Mouse (Mus musculus): ENCODE data around the gene Nfe2. TPM values are rescaled to one million over a fixed set of nuclear protein-coding genes. Genes with fewer than 3 reads are reported as not detected.
"Not testable (repeated sequence)": the region's sequence is repeated elsewhere in the genome, so short reads cannot be mapped to it uniquely, and the experiment has no call there.

Gene Nfe2
- polyA plus RNA-seq, 3 experiments from 2014 or later, result 0.96 to 1.3 (median 1.1) TPM

GRCm38 (mm10) chr15:103248401-103249313, 9.5 kb downstream of the Nfe2 start:
- no peak for ATAC-seq

GRCm38 (mm10) chr15:103247782-103248400, 10.3 kb downstream of the Nfe2 start:
- no peak for ATAC-seq

- ATAC-seq, result no peak
Observed at GRCm38 (mm10) chr15:103247078-103247781, 11.0 kb downstream of the Nfe2 start.

- no peak for ATAC-seq
Observed at GRCm38 (mm10) chr15:103245616-103246015, 12.6 kb downstream of the Nfe2 start.

- ATAC-seq, result no peak
Observed at GRCm38 (mm10) chr15:103242885-103243284, 15.3 kb downstream of the Nfe2 start.

- not testable (repeated sequence) for ATAC-seq
Observed at GRCm38 (mm10) chr15:103241071-103242018, 16.9 kb downstream of the Nfe2 start.

GRCm38 (mm10) chr15:103240160-103241028, 17.8 kb downstream of the Nfe2 start, which contains the start of gene Hnrnpa1:
TSS of gene Hnrnpa1 (plus strand) at chr15:103240432.
- peak; percentile 81 for ATAC-seq

- peak; percentile 66 for ATAC-seq
Observed at GRCm38 (mm10) chr15:103239685-103240159, 18.5 kb downstream of the Nfe2 start, which contains the start of gene Cbx5. TSS of gene Cbx5 (minus strand) at chr15:103239816.

- peak; percentile 65 for ATAC-seq
Observed at GRCm38 (mm10) chr15:103239130-103239684, 19.0 kb downstream of the Nfe2 start.

- ATAC-seq, result no peak
Observed at GRCm38 (mm10) chr15:103237295-103237694, 20.9 kb downstream of the Nfe2 start.

GRCm38 (mm10) chr15:103233119-103233518, 25.1 kb downstream of the Nfe2 start:
- no peak for ATAC-seq

- no peak for ATAC-seq
Observed at GRCm38 (mm10) chr15:103228904-103229303, 29.3 kb downstream of the Nfe2 start.

- ATAC-seq, result no peak
Observed at GRCm38 (mm10) chr15:103227572-103227971, 30.6 kb downstream of the Nfe2 start.

- ATAC-seq, result no peak
Observed at GRCm38 (mm10) chr15:103227022-103227421, 31.2 kb downstream of the Nfe2 start.

- no peak for ATAC-seq
Observed at GRCm38 (mm10) chr15:103224161-103224560, 34.0 kb downstream of the Nfe2 start.

GRCm38 (mm10) chr15:103221386-103221785, 36.8 kb downstream of the Nfe2 start:
- ATAC-seq, result no peak

- no peak for ATAC-seq
Observed at GRCm38 (mm10) chr15:103220785-103221184, 37.4 kb downstream of the Nfe2 start.

- ATAC-seq, result no peak
Observed at GRCm38 (mm10) chr15:103216052-103216451, 42.2 kb downstream of the Nfe2 start.

- ATAC-seq, result peak; percentile 95
Observed at GRCm38 (mm10) chr15:103214971-103215907, 43.0 kb downstream of the Nfe2 start.

All from inflammation-experienced regulatory T-cells, adult 6 months (primary cell).